Mouse (Mus musculus): ENCODE data around the gene Vav3. TPM values are rescaled to one million over a fixed set of nuclear protein-coding genes. Genes with fewer than 3 reads are reported as not detected.
"Not testable (repeated sequence)": the region's sequence is repeated elsewhere in the genome, so short reads cannot be mapped to it uniquely, and the experiment has no call there.

The Vav3 gene
- total and polyA plus RNA-seq, 3 experiments: 0.08 TPM; not detected in 2

GRCm38 (mm10) chr3:109444077-109444476 is 103.6 kb downstream of the Vav3 start:
- Histone ChIP-seq H3K4me3 (replicated peaks in 1 of 3; ENCODE audit: low read depth in 2 of 3, low read length in 2 of 3, poor library complexity in 1 of 3) (no peak overlapping the region), H3K27me3 (replicated peaks) (no peaks in the 10 kb centered on the region), H3K79me2 (replicated peaks; ENCODE audit: control insufficient read depth, extremely low read depth, insufficient read depth, poor library complexity, severe bottlenecking) (no peaks in the 10 kb centered on the region), H3K4me2 (ENCODE audit: insufficient read depth, low read depth, poor library complexity, severe bottlenecking) (no peak overlapping the region), H3K9ac (ENCODE audit: insufficient read depth, low read depth) (no peak overlapping the region), H3K27ac (ENCODE audit: insufficient read depth, low read depth) (no peak overlapping the region), H3K9me3 (replicated peaks; ENCODE audit: low read length) (no peaks in the 10 kb centered on the region), H3K4me1 (ENCODE audit: control insufficient read depth in 1 of 2, insufficient read depth in 2 of 2) (0 out of 4 replicates have a peak, but pooled peaks cover 0 to 4% of the 10 kb centered on the region in 2 experiments), H3K36me3 (replicated peaks in 1 of 2; ENCODE audit: control insufficient read depth in 1 of 2, insufficient read depth in 1 of 2, low read length in 1 of 2) (no peaks in the 10 kb centered on the region)
- dilution Hi-C loops (cut with MboI; ENCODE audit: extremely low pct_ligation_motif_present, extremely low pct_unique_long_range_greater_than_20kb, low sequenced_read_pairs): no loop called here
- peak; percentile 17 for DNase-seq (ENCODE audit: extremely low read depth)
- TF ChIP-seq EP300 (IDR thresholded peaks at IDR 0.05; ENCODE audit: low read length) (no peak), E2F4 (IDR thresholded peaks at IDR 0.05; ENCODE audit: insufficient replicate concordance, low read depth, low read length) (no peak), ETS1 (conservative IDR thresholded peaks at IDR 0.05; ENCODE audit: low read depth, low read length) (no peak), POLR2A (IDR thresholded peaks at IDR 0.05; ENCODE audit: low read depth, low read length) (no peak), BHLHE40 (IDR thresholded peaks at IDR 0.05; ENCODE audit: low read depth, low read length) (no peak), MAX (IDR thresholded peaks at IDR 0.05; ENCODE audit: low read length) (no peak), ELF1 (IDR thresholded peaks at IDR 0.05; ENCODE audit: low read depth, low read length) (no peak), MYC (IDR thresholded peaks at IDR 0.05; ENCODE audit: low read depth, low read length) (no peak), PAX5 (IDR thresholded peaks at IDR 0.05; ENCODE audit: low read length) (no peak), CHD2 (IDR thresholded peaks at IDR 0.05; ENCODE audit: low read length) (no peak), TBP (conservative IDR thresholded peaks at IDR 0.05; ENCODE audit: low read depth, low read length) (no peak)
- in situ Hi-C loops (cut with MboI; ENCODE audit: low pct_ligation_motif_present, low pct_unique_long_range_greater_than_20kb, low sequenced_read_pairs): no loop called here

- Histone ChIP-seq H3K4me2 (ENCODE audit: insufficient read depth, low read depth, poor library complexity, severe bottlenecking) (no peak overlapping the region), H3K4me3 (replicated peaks in 1 of 3; ENCODE audit: low read depth in 2 of 3, low read length in 2 of 3, poor library complexity in 1 of 3) (no peak overlapping the region), H3K27ac (ENCODE audit: insufficient read depth, low read depth) (no peak overlapping the region), H3K27me3 (replicated peaks) (no peaks in the 10 kb centered on the region), H3K9me3 (replicated peaks; ENCODE audit: low read length) (no peaks in the 10 kb centered on the region), H3K36me3 (replicated peaks in 1 of 2; ENCODE audit: control insufficient read depth in 1 of 2, insufficient read depth in 1 of 2, low read length in 1 of 2) (no peaks in the 10 kb centered on the region), H3K79me2 (replicated peaks; ENCODE audit: control insufficient read depth, extremely low read depth, insufficient read depth, poor library complexity, severe bottlenecking) (no peaks in the 10 kb centered on the region), H3K4me1 (ENCODE audit: control insufficient read depth in 1 of 2, insufficient read depth in 2 of 2) (no peaks in the 10 kb centered on the region), H3K9ac (ENCODE audit: insufficient read depth, low read depth) (no peak overlapping the region)
- no peak for DNase-seq (ENCODE audit: extremely low read depth)
- dilution Hi-C loops (cut with MboI; ENCODE audit: extremely low pct_ligation_motif_present, extremely low pct_unique_long_range_greater_than_20kb, low sequenced_read_pairs): no loop called here
- in situ Hi-C loops (cut with MboI; ENCODE audit: low pct_ligation_motif_present, low pct_unique_long_range_greater_than_20kb, low sequenced_read_pairs): no loop called here
- no peak for TF ChIP-seq ELF1 (IDR thresholded peaks at IDR 0.05; ENCODE audit: low read depth, low read length)
Measured at GRCm38 (mm10) chr3:109446903-109447302, 106.5 kb downstream of the Vav3 start.

- H3K79me2 ChIP-seq (replicated peaks; ENCODE audit: control insufficient read depth, extremely low read depth, insufficient read depth, poor library complexity, severe bottlenecking); in situ Hi-C loops (cut with MboI; ENCODE audit: low pct_ligation_motif_present, low pct_unique_long_range_greater_than_20kb, low sequenced_read_pairs); H3K4me1 ChIP-seq (ENCODE audit: control insufficient read depth in 1 of 2, insufficient read depth in 2 of 2); dilution Hi-C loops (cut with MboI; ENCODE audit: extremely low pct_ligation_motif_present, extremely low pct_unique_long_range_greater_than_20kb, low sequenced_read_pairs); DNase-seq (ENCODE audit: extremely low read depth); H3K27ac ChIP-seq (ENCODE audit: insufficient read depth, low read depth); H3K9ac ChIP-seq (ENCODE audit: insufficient read depth, low read depth); H3K4me2 ChIP-seq (ENCODE audit: insufficient read depth, low read depth, poor library complexity, severe bottlenecking); H3K9me3 ChIP-seq (replicated peaks; ENCODE audit: low read length); H3K4me3 ChIP-seq (replicated peaks in 1 of 3; ENCODE audit: low read depth in 2 of 3, low read length in 2 of 3, poor library complexity in 1 of 3); H3K36me3 ChIP-seq (replicated peaks in 1 of 2; ENCODE audit: control insufficient read depth in 1 of 2, insufficient read depth in 1 of 2, low read length in 1 of 2); H3K27me3 ChIP-seq (replicated peaks): not testable (repeated sequence)
Measured at GRCm38 (mm10) chr3:109448249-109448648, 107.8 kb downstream of the Vav3 start.
